Mouse (Mus musculus) neural tube, postnatal 0 days (tissue): Measurements from ENCODE around the gene 4930524N10Rik. TPM values are rescaled to one million over a fixed set of nuclear protein-coding genes. Genes with fewer than 3 reads are reported as not detected.

ENCODE experiments used
- polyA plus RNA-seq: library from polyadenylated mRNA; unstranded; fragments of >200 nt; fragmentation: Nextera tagmentation; extraction: Ambion mirVana; gene quantifications from 2 replicates; pipeline ENCODE4 v1.2.1, GENCODE M21; 2015

Gene 4930524N10Rik
- polyA plus RNA-seq: not detected in 2 replicates

DNA sequence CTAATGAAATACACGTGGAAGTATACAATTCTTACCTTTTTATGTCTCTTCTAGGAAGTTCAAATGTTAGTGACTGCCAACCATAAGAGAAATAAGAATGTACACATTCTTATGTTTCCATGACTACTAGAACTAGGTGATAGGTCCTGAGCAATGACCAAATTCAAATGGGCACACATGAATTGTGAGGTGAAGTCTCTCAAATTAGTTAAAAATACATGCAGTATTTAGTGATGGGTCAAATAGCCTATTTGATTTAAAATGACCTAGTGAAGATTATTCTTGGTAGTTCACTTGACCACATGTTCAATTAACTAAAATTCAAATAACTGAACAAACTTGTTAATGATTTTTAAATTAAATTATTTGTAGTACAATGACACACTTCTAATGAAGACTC, at the start of gene 4930524N10Rik:
TSS of gene 4930524N10Rik (minus strand) at position 101 of the 400 bp plus-strand sequence.

Other genes with a start within 250 kb of the 4930524N10Rik start
- not detected in 2 replicates for gene Gm15140, start 222.7 kb downstream of the 4930524N10Rik start, polyA plus RNA-seq
- gene Samt4, start 138.6 kb upstream of the 4930524N10Rik start, polyA plus RNA-seq: not detected in 2 replicates
- gene Samt2, start 236.0 kb upstream of the 4930524N10Rik start, polyA plus RNA-seq: not detected in 2 replicates